Mouse (Mus musculus) Muller cell, postnatal 12 days (primary cell): Measurements from ENCODE around the gene Erf.
A peak's percentile ranks its signal among the peaks of the same experiment; 100 is the strongest.

Experiments
- DNase-seq: peaks from one replicate; pipeline ENCODE4 v3.0.0-alpha.2; 2015; ENCODE audit errors: inconsistent ontology term

Erf gene

GRCm38 (mm10) chr7:25238829-25239623 lies 11.5 kb downstream of the Erf start:
- peak; percentile 85 for DNase-seq

GRCm38 (mm10) chr7:25238015-25238706 lies 12.4 kb downstream of the Erf start:
- peak; percentile 95 for DNase-seq

DNA sequence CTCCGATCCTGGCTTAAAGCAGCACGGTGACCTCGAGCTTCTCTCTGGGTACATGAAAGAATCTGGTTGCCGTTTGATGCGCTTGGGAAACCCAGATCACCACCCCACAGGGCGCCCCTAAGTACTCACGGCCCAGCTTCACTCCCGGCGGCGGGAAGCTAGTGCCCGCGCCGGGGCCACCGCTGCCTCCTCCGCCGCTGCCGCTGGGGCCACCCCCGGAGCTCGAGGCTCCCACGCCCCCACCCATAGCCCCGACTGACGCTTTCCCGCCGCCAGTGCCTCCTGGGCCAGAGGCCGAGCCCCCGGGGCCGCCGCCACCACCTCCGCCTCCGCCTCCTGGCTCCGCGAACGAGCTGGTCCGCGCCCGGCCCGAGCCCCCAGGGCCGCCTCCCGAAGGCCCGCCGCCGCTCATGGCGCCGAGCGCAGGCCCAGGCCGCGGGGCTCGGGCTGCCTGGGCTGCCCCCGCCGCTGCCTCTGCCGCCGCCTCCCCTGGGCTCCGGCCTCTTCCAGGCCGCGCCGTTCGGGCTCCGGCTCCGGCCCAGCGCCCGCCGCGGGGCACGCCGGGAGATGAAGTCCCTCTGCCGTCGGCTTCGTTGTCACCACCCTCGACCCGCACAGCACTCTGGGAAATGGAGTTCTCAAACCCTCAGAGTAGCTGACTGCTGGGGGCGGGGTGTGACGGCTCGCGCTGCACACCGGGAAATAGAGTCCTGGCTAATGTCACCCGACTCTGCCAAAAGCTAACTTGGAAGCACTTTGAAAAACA lies 13.1 kb downstream of the Erf start, which contains the start of gene Gsk3a:
Gsk3a (minus strand) TSS at position 603 of the 766 bp plus-strand sequence.
- peak; percentile 97 for DNase-seq

DNA sequence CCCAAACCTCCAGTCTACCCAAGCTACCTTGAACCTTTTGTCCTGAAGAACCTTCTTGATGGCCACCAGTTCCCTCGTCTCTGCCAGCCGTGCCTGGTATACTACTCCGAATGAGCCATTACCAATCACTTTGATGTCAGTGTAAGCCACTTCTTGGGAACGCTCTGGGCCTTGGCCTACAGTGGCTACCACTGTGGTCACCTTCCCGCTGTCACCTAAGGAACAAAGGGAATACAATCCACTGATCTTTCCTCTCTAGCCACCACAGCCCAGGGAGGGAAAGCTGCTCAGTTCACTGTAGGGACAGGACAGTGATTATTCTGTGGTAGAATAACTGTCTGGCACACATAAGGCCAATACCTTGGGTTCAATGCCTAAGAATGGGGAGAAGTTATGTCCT lies 15.0 kb downstream of the Erf start:
- no peak for DNase-seq

GRCm38 (mm10) chr7:25233061-25233460 lies 17.5 kb downstream of the Erf start:
- DNase-seq = no peak

DNA sequence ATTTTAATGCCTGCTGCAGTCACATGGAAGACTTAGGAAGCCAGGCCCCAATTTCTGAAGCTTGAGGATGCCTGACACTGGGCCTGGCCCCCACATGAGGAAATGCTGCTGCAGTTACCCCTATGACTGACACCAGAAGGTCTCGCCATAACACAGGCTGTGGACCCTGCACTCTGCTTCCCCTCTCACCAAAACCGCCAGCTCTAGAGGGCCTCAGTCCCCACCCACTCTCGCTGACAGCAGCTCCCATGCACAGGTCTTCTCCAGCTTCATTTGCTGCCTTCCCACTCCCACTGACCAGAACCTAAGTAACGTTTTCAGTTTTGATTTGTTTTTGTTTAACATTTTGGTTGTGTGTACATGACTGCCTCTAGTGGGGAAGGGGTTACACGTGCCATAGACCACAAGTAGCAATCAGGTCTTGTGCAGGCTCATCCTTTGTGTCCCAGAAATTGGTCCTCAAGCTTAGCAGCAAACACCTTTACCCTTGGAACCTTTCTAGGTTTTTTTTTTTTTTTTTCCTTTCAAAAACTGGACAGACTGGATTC lies 18.4 kb downstream of the Erf start:
- DNase-seq = no peak

- no peak for DNase-seq
Observed at GRCm38 (mm10) chr7:25230690-25231285, 19.8 kb downstream of the Erf start.

DNA sequence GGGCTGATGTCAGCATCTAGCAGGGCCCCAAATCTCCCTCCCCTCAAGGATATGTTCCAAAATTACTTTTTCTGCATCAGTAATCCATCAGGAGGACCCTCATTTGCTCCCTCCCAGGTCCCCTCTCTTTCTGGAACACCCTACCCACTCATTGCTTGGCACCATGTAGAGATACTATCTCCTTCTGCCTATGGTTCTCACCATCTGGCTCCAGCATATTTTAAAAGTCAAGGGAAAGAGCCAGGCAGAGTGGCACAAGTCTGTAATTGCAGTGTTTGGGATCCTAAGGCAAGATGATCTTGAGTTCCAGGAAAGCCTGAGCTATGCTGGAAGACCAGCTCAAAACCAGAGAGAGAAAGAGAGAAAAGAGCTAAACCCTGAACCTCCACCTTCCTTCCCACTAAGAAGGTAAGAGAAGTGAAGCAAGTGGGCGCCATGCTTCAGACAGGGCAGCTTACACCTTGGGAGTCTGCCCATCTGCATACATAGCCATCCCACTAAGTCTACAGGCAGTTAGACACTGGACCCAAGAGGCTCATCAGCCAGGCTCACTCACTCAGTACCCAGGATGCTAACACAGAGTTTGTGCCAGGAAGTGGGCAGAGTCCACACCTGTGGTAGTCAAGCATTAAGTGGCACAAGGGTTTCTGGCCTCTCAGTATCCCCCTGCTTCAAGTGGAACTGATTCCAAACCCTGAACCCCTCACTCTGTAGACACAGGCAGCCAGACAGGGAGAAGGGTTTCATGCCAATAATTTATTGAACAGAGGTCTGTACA lies 22.8 kb downstream of the Erf start:
- DNase-seq = no peak

GRCm38 (mm10) chr7:25222275-25222967 lies 28.1 kb downstream of the Erf start:
- no peak for DNase-seq

DNA sequence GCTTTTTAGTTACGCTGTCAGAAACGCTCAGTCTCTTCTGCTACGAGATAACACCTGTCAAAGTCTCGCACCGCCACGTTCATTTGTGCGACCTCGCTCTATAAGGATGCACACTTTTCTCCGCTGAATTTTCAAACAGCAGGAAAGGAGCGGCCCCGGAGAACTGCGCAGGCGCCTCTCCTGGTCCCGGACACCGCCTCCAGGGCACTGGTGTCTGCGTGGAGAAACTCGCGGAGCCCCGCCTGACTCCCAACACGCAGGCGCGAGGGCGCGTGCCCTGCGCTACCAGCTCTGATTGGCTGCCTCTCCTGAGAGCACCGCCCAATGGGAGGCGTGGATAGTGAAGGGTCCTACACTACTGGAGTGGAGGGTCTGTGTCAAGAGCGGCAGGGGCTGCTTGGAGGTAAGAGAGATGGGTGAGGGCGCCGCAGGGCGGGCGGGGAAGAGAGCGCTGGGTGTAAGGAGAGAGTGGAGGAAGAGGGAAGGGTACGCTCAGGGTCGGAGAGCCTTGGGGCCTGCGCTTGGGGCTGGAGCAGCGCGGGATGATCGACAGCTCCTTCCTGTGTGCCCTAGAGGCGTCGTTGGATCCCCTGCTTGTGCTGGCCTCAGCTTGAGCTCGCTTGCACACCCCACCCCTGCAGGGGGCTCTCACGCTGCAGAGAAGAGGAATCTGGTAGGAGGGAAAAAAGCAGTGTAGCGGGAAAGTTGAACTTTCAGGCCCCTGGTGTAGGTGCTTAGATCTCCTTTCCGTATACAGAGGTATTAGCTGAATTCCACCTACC lies 29.3 kb downstream of the Erf start, which contains the start of gene Zfp526:
Zfp526 (plus strand) TSS at position 324 of the 782 bp plus-strand sequence.
- DNase-seq = peak; percentile 99

DNA sequence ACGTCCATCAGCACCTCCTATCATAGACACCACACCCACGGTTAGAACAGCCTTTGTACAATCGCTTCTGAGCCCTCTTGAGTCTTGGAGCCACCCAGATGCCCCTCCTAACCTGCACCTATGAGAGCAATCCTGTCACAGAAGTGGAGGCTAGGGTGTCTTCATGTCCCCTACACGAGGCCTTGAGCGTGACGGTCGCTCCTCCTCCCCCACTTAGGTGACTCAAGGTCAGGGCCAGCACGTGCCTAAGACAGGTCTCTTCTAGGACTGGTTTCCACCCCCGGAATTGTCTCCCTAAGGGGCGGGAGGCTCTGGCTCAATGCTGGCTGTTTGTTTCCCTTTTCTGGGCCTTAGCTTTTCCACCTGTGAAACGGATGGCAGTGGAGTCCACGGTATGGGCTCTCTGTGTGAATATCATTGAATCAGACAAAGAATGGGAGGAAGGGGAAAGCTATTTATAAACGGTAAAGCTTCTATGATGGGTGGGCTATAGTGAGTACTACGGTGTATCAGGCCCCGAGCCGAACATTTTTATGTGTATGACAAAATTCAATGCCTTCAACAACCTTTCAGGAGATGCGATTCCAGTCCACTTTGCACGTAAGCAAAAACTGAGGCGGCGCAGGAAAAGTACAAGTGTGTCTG lies 30.0 kb downstream of the Erf start, which contains the start of gene Dedd2:
Dedd2 (minus strand) TSS at position 159 of the 645 bp plus-strand sequence.
- DNase-seq = peak; percentile 52

- peak; percentile 95 for DNase-seq
Observed at GRCm38 (mm10) chr7:25219756-25220456, 30.7 kb downstream of the Erf start.

- no peak for DNase-seq
Observed at GRCm38 (mm10) chr7:25219416-25219750, 31.2 kb downstream of the Erf start.

- peak; percentile 82 for DNase-seq
Observed at GRCm38 (mm10) chr7:25218705-25219415, 31.7 kb downstream of the Erf start.

- DNase-seq = no peak
Observed at GRCm38 (mm10) chr7:25217653-25218395, 32.7 kb downstream of the Erf start.

DNA sequence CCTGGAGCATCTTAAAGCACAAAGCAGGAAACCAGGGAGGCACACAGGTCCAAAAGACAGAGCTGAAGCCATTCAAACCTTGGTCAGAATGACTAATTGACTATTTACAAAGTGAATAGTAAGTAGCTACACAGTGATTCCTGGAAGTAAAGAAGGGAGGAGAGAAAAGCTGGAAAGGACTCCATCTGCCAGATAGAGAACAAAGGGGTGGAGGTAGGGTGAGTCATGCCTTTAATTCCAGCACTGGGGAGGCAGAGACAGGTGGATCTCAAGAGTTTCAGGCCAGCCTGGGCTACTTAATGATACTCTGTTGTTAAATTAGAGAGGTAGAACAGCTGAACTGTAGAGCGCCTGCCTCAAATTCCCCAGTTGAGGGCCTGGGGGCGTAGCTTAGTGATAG lies 36.4 kb downstream of the Erf start:
- no peak for DNase-seq

GRCm38 (mm10) chr7:25213099-25213498 lies 37.5 kb downstream of the Erf start:
- DNase-seq = no peak
